Mouse (Mus musculus) adrenal gland, adult (tissue): ENCODE measurements around the gene Gm45234.

Experiments
- DNase-seq, 2 experiments: peaks; one replicate each; pipeline ENCODE4 v3.0.0; 2022 to 2023; ENCODE audit warnings: low spot score in 1 of 2; ENCODE audit not compliant: inconsistent age in 2 of 2

The Gm45234 gene

GRCm38 (mm10) chr6:124740888-124741761 is 14.7 kb downstream of the Gm45234 start, which contains the start of gene Grcc10:
Gene Grcc10, minus strand, starts transcription at chr6:124741374.
- peak; percentile 91 to 97 for DNase-seq

- DNase-seq = no peak
Observed at GRCm38 (mm10) chr6:124740211-124740887, 15.5 kb downstream of the Gm45234 start.

DNA sequence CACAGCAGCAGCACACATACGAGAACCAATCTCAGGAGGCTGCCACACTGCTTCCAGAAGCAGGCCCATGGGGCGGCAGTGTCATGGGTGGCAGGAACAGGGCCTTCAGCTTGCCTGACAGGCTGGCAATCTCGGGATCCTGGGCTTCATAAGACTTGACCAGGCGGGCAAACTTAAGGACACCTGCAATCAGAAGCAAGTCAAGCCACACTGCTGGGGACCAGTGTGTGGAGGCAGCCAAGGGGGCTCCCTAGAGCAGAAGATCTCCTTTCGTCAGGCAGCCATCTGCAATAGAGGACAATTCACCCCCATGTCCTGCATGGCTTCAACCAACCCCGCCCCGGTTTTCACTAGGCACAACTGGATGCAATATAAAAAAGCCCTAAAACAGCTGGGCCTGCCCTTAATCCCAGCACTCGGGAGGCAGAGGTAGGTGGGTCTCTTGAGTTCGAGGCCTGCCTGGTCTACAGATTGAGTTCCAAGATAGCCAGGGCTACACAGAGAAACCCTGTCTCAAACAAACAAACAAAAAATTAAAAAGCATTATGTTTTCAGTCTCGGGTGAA is 16.5 kb downstream of the Gm45234 start:
- DNase-seq = no peak

DNA sequence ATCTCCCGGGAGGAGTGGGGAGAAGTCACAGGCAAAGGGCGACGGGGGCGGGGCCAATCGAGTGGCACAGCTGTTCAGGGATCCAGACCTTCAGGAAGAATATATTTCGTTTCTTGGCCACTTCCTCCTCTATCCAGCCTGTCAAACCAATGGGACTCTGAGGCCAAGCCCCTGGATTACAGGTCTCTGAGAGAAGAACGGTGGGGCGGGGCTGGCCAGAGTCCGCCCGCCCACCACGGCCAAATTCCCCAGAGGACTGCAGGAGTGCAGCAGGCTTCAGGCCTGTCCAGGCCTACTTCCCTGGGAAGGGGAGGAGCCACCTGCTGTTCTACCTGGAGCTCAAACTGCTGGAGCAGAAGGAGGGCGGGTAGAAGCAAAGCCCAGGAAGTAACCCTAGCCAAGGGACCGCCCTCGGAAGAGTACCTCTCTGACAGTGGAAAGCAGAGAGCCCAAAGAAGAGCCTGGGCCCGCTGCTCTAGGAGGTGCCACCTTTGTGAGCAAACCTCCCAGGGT is 17.3 kb downstream of the Gm45234 start, which contains the start of gene Ptpn6:
Gene Ptpn6 (minus strand): TSS at position 204 of the 513 bp plus-strand sequence.
- peak in 1 of 2 experiments; percentile 68 for DNase-seq

DNA sequence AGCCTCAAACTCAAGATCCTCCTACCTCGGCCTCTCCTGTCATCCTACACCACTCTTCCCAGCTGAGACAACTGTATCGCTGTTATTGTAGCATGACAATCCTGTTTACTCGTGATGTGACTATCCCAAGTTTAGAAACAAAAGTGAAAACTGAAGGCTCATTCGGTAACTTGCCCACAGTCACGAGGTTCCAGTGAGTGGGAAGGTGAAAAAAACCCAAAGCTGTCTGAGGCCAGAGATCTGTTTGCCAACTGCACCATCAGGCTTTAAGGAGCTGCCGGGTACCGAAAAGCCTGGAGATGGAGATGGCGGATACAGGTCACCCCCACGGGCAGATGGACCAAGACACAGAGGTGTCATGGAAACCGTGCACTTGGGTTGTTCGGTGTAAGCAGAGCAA is 18.8 kb downstream of the Gm45234 start:
- no peak for DNase-seq

DNA sequence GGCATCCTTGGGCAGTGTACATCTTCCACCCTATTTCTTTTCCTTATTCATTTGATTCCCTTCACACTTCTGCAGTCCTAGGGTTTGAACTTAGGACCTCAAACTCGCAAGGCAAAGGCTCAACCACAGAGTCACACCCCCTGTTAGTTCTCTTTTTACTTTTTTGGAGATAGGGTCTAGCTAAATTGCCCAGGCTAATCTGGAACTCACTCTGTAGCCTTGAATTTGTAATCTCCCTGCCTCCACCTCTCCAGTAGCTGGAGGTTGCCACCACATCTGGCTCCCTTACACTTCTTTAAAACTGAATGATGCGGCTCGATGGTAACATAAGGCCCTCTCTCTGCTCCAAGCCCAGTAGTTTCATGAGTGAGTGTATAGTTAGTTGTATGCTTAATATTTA is 21.4 kb downstream of the Gm45234 start:
- no peak for DNase-seq

GRCm38 (mm10) chr6:124732476-124733370 is 23.1 kb downstream of the Gm45234 start:
- peak; percentile 55 to 65 for DNase-seq

DNA sequence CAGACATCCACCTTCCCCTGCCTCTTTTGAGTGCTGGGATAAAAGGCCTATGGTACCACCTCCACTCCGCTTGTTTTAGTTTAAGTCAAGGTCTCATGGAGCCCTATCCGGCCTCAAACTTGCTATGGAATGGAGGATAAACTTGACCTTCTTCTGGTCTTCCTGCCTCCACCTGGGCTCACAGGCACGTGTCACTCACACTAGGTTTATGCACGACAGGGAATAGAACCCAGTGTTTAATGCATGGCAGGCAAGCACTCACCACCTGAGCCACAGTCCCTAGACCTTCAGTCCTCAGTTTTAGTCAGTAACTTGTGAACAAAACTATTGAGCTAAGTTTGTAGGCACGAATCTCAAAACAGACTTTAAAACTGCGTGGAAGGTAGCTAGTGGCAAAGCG is 24.8 kb downstream of the Gm45234 start:
- DNase-seq = no peak

GRCm38 (mm10) chr6:124729850-124730705 is 25.7 kb downstream of the Gm45234 start:
- no peak for DNase-seq

DNA sequence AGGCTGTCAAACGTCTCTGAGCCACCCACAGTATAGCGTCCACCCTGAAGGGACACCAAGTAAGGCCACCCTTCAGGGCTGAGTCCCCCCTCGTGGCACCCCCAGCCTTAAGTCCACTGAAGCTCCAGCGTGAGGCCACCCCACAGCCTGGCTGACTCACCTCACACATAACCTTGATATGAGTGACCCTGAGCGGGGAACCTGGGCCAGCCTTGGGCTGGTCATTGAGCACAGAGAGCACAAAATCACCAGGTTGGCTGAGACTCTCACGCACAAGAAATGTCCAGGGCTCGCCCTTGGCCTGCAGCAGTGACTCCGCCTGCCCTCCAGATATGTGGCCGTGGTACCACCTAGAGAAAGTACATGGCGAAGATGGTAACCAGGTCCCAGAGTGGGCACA is 27.2 kb downstream of the Gm45234 start:
- peak; percentile 84 to 90 for DNase-seq

DNA sequence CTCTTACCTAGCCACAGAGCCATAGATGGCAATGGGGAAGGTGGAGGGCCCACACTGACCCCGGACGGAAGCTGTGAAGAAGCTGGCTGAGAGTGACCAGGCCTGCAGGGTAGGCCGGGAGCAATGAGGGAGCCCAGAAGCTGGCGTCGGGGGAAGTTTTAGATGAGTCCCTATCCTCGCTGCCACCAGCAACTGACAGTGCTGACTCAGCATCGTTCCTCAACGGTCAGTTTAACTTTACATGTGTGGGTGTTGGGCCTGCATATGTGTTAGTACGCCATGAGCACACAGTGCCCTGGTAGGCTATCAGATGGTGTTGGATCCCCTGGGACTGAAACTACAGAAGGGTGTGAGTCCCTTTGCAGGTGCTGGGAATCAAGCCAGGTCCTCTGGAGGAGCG is 31.3 kb downstream of the Gm45234 start:
- DNase-seq = no peak

DNA sequence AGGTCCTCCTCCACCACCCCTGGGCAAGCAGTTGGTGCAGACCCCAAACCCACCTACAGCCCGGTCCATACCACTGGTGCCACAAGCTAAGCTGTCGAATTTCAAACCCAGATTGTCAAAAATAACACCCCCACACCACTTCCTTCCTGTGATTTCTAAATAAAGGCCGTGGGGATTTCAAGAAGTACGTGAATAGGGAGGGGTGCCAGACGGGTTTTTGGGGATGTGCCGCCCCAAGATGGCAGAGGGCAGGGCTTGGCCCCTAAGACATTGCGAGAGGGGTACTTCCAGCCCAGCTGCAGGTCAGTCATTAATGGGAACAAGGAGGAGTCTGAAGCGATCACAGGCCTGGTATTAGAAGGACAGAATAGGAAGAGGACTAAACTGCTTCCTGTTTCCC is 32.3 kb downstream of the Gm45234 start:
- no peak for DNase-seq

DNA sequence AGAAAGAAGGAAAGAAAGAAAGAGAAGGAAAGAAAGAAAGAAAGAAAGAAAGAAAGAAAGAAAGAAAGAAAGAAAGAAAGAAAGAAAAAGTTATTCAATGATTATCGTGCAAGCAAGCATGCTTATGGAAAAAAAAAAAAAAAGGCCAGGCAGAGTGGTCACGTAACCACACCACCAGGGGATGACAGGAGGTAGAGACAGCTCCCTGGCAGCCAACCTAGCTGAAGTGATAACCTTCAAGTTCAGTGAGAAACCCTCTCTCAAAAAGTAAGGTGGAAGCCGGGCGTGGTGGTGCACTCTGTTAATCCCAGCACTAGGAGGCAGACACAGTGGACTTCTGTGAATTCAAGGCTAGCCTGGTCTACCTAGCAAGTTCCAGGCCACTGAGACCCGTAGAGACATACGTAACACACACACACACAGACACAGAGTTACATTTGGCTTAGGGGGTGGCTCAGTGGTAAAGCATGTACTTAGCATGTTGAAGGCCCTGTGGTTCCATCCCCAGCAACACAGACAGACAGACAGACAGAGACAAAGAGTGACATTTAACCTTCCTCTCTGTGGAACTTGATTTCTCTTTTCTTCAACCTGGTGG is 32.8 kb downstream of the Gm45234 start:
- no peak for DNase-seq

- no peak for DNase-seq
Observed at GRCm38 (mm10) chr6:124720904-124721303, 34.9 kb downstream of the Gm45234 start.

- no peak for DNase-seq
Observed at GRCm38 (mm10) chr6:124719354-124719978, 36.4 kb downstream of the Gm45234 start.

DNA sequence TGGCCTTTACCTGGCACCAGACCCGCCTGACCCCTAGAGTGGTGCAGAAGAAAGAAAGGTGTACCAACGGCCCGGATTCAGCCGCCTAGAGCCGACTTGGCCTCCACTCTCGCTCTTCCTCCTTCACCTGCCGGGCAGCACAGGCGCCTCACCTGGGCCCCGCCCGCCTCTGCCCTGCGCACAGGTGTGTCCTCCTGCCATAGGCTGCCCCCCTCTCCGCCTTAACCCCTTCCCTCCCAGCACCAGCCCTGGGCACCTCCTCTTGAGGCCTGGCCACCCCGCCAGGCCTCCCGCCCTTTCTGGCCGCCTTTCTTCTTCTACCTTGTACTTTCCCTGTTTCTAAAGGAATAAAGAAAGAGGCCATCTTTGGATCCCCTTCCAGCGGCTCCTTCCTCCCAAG is 37.1 kb downstream of the Gm45234 start:
- no peak for DNase-seq

DNA sequence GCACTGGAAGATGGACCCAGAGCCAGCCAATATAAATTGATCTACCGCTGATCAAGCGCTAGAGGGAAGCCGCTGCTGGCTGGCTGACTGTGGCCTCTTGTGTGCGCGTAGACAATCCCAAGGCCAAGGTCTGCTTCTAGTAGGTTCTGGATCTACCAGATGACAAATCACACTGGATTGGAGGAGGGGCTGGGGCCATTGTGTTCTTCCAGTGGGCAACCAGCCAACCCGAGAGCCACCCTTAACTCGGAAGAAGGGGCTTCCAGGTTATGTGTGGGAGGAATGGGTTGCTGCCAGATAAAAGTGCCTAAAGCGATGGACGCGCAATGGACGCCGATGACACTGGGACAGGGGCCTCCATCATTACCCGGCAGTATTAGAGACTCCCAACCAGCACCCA is 37.9 kb downstream of the Gm45234 start:
- DNase-seq = peak; percentile 63 to 72

DNA sequence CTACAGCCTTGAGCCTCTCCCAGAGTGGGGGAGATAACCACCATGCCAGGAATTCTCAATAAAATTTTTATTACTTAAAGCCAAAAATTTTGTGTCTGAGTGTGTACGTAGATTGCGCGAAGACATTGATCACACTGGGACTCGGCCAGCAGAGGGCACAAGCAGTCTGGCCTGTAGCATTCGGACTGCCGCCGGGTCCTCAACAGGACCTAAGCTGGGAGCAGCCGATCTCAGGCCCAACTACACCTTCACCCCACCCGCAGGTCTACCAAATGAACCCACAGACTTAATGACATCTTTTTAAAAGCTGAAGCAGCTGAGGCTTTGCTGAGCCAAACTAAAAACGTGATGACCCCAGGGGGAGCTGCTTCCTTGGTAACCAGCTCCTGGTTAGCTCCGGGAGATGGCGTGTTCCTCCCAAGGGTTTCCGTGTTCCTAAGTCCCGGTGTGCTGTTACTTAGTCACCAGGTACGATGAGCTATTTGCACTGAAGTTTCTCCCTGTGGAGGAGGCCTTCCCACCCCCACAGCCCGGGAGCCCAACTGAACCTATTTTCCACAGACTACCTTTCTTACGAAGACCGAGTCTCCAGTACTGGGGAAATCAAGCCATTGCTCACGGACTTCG is 38.8 kb downstream of the Gm45234 start:
- DNase-seq = peak; percentile 61 to 81
